Mouse (Mus musculus): ENCODE results near the gene Wipi2. TPM values are rescaled to one million over a fixed set of nuclear protein-coding genes. Genes with fewer than 3 reads are reported as not detected.

Gene Wipi2
- total and polyA plus RNA-seq, 3 experiments, result 38.6 to 74.7 (median 53.6) TPM

DNA sequence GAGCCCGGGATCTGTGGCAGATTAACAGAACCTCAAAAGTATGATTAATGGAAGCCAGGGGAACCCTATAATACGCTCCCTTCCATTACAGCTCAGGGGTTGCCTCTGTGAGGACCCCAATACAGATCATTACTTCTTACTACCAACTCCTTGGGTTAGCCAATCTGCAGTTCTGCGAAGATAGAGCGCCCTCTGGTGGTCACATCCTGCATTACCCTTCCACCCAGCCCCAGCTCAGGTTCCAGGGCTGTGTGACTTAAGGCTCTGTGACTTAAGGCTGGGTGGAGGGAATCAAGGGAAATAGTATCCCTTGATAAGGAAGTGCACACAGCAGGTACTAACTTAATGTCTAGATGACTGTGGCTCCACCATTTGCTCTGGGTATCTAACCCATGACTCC is 90.5 kb downstream of the Wipi2 start:
- Histone ChIP-seq H3K27me3 (ENCODE audit: control insufficient read depth in 1 of 2, insufficient read depth in 2 of 2, low read length in 2 of 2) (no peaks in the 10 kb centered on the region), H3K4me3 (ENCODE audit: control insufficient read depth in 1 of 2, insufficient read depth in 1 of 2, low read depth in 2 of 2, low read length in 2 of 2) (no peak overlapping the region), H3K79me2 (ENCODE audit: control insufficient read depth, insufficient read depth, low read length, poor library complexity) (no peaks in the 10 kb centered on the region), H3K9ac (ENCODE audit: control insufficient read depth, low read depth, low read length, poor library complexity, severe bottlenecking) (no peak overlapping the region), H3K36me3 (ENCODE audit: control insufficient read depth in 1 of 2, insufficient read depth in 2 of 2, low read length in 2 of 2) (no peaks in the 10 kb centered on the region), H3K4me1 (ENCODE audit: control insufficient read depth in 1 of 2, insufficient read depth in 2 of 2, low read length in 2 of 2) (no peaks in the 10 kb centered on the region), H3K27ac (ENCODE audit: control insufficient read depth, low read depth, low read length) (no peak overlapping the region), H3K9me3 (replicated peaks; ENCODE audit: insufficient read depth, low read length) (no peaks in the 10 kb centered on the region)
- TF ChIP-seq ZC3H11A (IDR thresholded peaks at IDR 0.05; ENCODE audit: low read depth, low read length) (peak; percentile 75), RAD21 (IDR thresholded peaks at IDR 0.05; ENCODE audit: low read depth, low read length) (peak; percentile 87), CTCF (IDR thresholded peaks at IDR 0.05 in 2 of 3, conservative IDR thresholded peaks at IDR 0.05 in 1 of 3; ENCODE audit: control insufficient read depth in 1 of 3, insufficient read depth in 1 of 3, low read depth in 2 of 3, low read length in 3 of 3, poor library complexity in 1 of 3, severe bottlenecking in 1 of 3) (peak; percentile 95 to 97 (median 96)), MYB (IDR thresholded peaks at IDR 0.05; ENCODE audit: low read depth, low read length) (no peak), SMC3 (IDR thresholded peaks at IDR 0.05; ENCODE audit: low read depth, low read length) (peak; percentile 93)
- DNase-seq (ENCODE audit: low read depth, low spot score), result peak; percentile 71

DNA sequence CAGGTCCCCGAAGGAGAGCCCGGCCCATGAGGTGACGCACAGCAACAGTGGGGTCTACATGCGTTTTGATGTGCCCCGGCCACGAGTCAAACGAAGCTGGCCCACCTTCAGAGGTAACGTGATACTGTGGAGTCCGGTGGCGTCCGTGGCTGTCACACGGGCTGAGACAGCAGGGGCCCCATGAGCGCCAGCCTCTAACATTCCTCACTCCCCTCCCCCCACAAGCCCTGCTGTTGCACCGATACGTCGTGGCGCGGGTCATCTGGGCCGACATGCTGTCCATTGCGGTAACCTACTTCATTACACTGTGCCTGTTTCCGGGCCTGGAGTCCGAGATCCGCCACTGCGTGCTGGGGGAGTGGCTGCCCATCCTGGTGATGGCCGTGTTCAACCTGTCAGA is 91.0 kb downstream of the Wipi2 start:
- DNase-seq (ENCODE audit: low read depth, low spot score), result no peak
- H3K4me1 ChIP-seq (ENCODE audit: control insufficient read depth in 1 of 2, insufficient read depth in 2 of 2, low read length in 2 of 2), result no peaks in the 10 kb centered on the region
- no peaks in the 10 kb centered on the region for H3K9me3 ChIP-seq (replicated peaks; ENCODE audit: insufficient read depth, low read length)
- no peak for TF ChIP-seq TCF12 (IDR thresholded peaks at IDR 0.05; ENCODE audit: low read depth, low read length)
- no peak overlapping the region for H3K4me3 ChIP-seq (ENCODE audit: control insufficient read depth in 1 of 2, insufficient read depth in 1 of 2, low read depth in 2 of 2, low read length in 2 of 2)
- no peaks in the 10 kb centered on the region for H3K27me3 ChIP-seq (ENCODE audit: control insufficient read depth in 1 of 2, insufficient read depth in 2 of 2, low read length in 2 of 2)
- no peak overlapping the region for H3K9ac ChIP-seq (ENCODE audit: control insufficient read depth, low read depth, low read length, poor library complexity, severe bottlenecking)
- no peaks in the 10 kb centered on the region for H3K36me3 ChIP-seq (ENCODE audit: control insufficient read depth in 1 of 2, insufficient read depth in 2 of 2, low read length in 2 of 2)
- no peak overlapping the region for H3K27ac ChIP-seq (ENCODE audit: control insufficient read depth, low read depth, low read length)
- no peaks in the 10 kb centered on the region for H3K79me2 ChIP-seq (ENCODE audit: control insufficient read depth, insufficient read depth, low read length, poor library complexity)

DNA sequence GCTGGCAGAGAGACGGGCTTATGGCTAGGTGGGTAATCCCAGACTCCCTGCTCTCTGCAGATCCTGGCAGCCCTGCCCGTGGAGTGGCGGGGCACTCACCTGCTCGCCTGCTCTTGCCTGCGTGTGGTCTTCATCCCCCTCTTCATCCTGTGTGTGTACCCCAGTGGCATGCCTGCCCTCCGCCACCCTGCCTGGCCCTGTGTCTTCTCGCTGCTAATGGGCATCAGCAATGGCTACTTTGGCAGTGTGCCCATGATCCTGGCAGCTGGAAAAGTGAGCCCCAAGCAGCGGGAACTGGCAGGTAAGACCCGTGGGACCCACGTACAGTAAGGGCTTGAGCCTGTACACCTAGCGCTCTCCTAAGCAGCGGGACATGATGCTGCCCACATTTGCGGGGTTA is 92.4 kb downstream of the Wipi2 start:
- no peaks in the 10 kb centered on the region for H3K79me2 ChIP-seq (ENCODE audit: control insufficient read depth, insufficient read depth, low read length, poor library complexity)
- no peaks in the 10 kb centered on the region for H3K9me3 ChIP-seq (replicated peaks; ENCODE audit: insufficient read depth, low read length)
- no peaks in the 10 kb centered on the region for H3K27me3 ChIP-seq (ENCODE audit: control insufficient read depth in 1 of 2, insufficient read depth in 2 of 2, low read length in 2 of 2)
- no peak overlapping the region for H3K4me3 ChIP-seq (ENCODE audit: control insufficient read depth in 1 of 2, insufficient read depth in 1 of 2, low read depth in 2 of 2, low read length in 2 of 2)
- H3K4me1 ChIP-seq (ENCODE audit: control insufficient read depth in 1 of 2, insufficient read depth in 2 of 2, low read length in 2 of 2), result no peaks in the 10 kb centered on the region
- no peaks in the 10 kb centered on the region for H3K36me3 ChIP-seq (ENCODE audit: control insufficient read depth in 1 of 2, insufficient read depth in 2 of 2, low read length in 2 of 2)
- no peak overlapping the region for H3K9ac ChIP-seq (ENCODE audit: control insufficient read depth, low read depth, low read length, poor library complexity, severe bottlenecking)
- TF ChIP-seq USF2 (IDR thresholded peaks at IDR 0.05; ENCODE audit: borderline replicate concordance in 1 of 2, insufficient read depth in 1 of 2, low read depth in 1 of 2, low read length in 2 of 2) (no peak), NRF1 (IDR thresholded peaks at IDR 0.05; ENCODE audit: insufficient read depth, low read depth, low read length, poor library complexity, severe bottlenecking) (no peak), MAZ (IDR thresholded peaks at IDR 0.05; ENCODE audit: low read depth, low read length) (no peak), TCF12 (IDR thresholded peaks at IDR 0.05; ENCODE audit: low read depth, low read length) (no peak), HCFC1 (IDR thresholded peaks at IDR 0.05; ENCODE audit: low read depth, low read length) (no peak), POLR2AphosphoS2 (IDR thresholded peaks at IDR 0.05; ENCODE audit: low read length) (no peak), CHD1 (IDR thresholded peaks at IDR 0.05; ENCODE audit: low read depth, low read length) (no peak)
- no peak for DNase-seq (ENCODE audit: low read depth, low spot score)
- H3K27ac ChIP-seq (ENCODE audit: control insufficient read depth, low read depth, low read length), result no peak overlapping the region

Other genes starting within 250 kb of the Wipi2 start
- 8.2 and 9.1 TPM in 2 replicates for gene Foxk1, start 226.2 kb upstream of the Wipi2 start, total RNA-seq (2012; rRNA removed)
- 10 to 100 TPM in 1 of 2 experiments, not detected in 1; 20.2 TPM for gene Foxk1, start 226.2 kb upstream of the Wipi2 start, polyA plus RNA-seq (2012; ENCODE audit: insufficient read depth in 1 of 2, insufficient read length in 2 of 2, low read depth in 1 of 2, low replicate concordance in 2 of 2, missing spikeins in 1 of 2)
- 4.4 and 5.1 TPM in 2 replicates for gene Ap5z1, start 163.8 kb upstream of the Wipi2 start, total RNA-seq (2012; rRNA removed)
- gene Ap5z1, start 163.8 kb upstream of the Wipi2 start, polyA plus RNA-seq (2012; ENCODE audit: insufficient read depth in 1 of 2, insufficient read length in 2 of 2, low read depth in 1 of 2, low replicate concordance in 2 of 2, missing spikeins in 1 of 2), result 10 to 100 TPM in 1 of 2 experiments, not detected in 1; 13.5 TPM
- not detected in 2 replicates for gene Papolb, start 97.6 kb upstream of the Wipi2 start, total RNA-seq (2012; rRNA removed)
- gene Papolb, start 97.6 kb upstream of the Wipi2 start, polyA plus RNA-seq (2012; ENCODE audit: insufficient read depth in 1 of 2, insufficient read length in 2 of 2, low read depth in 1 of 2, low replicate concordance in 2 of 2, missing spikeins in 1 of 2), result not detected
- gene Radil, start 76.6 kb upstream of the Wipi2 start, total RNA-seq (2012; rRNA removed), result 0.26 and 0.27 TPM in 2 replicates
- gene Radil, start 76.6 kb upstream of the Wipi2 start, polyA plus RNA-seq (2012; ENCODE audit: insufficient read depth in 1 of 2, insufficient read length in 2 of 2, low read depth in 1 of 2, low replicate concordance in 2 of 2, missing spikeins in 1 of 2), result under 1 TPM in 1 of 2 experiments, not detected in 1; 0.07 TPM
- gene Mmd2, start 18.9 kb upstream of the Wipi2 start, total RNA-seq (2012; rRNA removed), result not detected in 2 replicates
- gene Mmd2, start 18.9 kb upstream of the Wipi2 start, polyA plus RNA-seq (2012; ENCODE audit: insufficient read depth in 1 of 2, insufficient read length in 2 of 2, low read depth in 1 of 2, low replicate concordance in 2 of 2, missing spikeins in 1 of 2), result not detected
- gene Slc29a4, start 64.8 kb downstream of the Wipi2 start, total RNA-seq (2012; rRNA removed), result not detected in 2 replicates
- not detected for gene Slc29a4, start 64.8 kb downstream of the Wipi2 start, polyA plus RNA-seq (2012; ENCODE audit: insufficient read depth in 1 of 2, insufficient read length in 2 of 2, low read depth in 1 of 2, low replicate concordance in 2 of 2, missing spikeins in 1 of 2)
- gene Tnrc18, start 190.0 kb downstream of the Wipi2 start, total RNA-seq (2012; rRNA removed), result 0.23 and 0.31 TPM in 2 replicates
- 1 to 10 TPM in 1 of 2 experiments, not detected in 1; 3.4 TPM for gene Tnrc18, start 190.0 kb downstream of the Wipi2 start, polyA plus RNA-seq (2012; ENCODE audit: insufficient read depth in 1 of 2, insufficient read length in 2 of 2, low read depth in 1 of 2, low replicate concordance in 2 of 2, missing spikeins in 1 of 2)

Data from MEL (cell line).